Mouse (Mus musculus): Measurements from ENCODE around the gene Fam126b.
"Not testable (repeated sequence)": the region's sequence is repeated elsewhere in the genome, so short reads cannot be mapped to it uniquely, and the experiment has no call there.

Gene Fam126b

DNA sequence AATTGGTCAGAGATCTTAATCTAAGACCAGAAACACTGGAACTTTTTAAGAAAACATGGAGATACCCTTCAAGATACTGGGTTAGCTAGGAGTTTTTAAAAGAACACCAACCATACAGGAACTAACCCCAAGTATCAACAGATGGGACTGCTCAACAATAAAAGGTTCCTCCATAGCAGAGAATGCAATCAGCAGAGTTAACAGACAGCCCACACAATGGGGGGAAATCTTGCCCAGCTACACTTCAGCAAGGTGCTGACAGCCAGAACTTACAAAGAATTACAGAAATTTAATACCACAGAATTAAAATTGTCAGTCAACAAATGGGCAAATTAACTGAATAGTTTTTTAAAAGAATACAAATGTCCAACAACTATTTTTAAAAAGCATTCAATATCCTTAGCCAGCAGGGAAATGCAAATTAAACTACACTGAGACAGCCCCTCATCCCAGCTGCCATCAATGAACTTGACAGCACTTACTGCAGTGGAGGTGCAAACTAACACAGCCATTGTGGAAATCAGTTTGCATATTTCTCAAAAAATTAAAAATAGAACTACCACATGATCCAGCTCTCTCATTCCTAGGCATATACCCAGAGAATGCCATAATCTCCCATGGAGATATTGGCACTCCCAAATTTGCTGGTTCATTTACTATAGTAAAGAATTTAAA, 17.5 kb downstream of the Fam126b start:
- no peak for DNase-seq (ENCODE audit: low spot score in 2 of 2)

GRCm38 (mm10) chr1:58566621-58567020, 19.5 kb downstream of the Fam126b start:
- DNase-seq (ENCODE audit: low spot score in 2 of 2), result no peak

GRCm38 (mm10) chr1:58564981-58565380, 21.1 kb downstream of the Fam126b start:
- no peak for DNase-seq (ENCODE audit: low spot score in 2 of 2)

DNA sequence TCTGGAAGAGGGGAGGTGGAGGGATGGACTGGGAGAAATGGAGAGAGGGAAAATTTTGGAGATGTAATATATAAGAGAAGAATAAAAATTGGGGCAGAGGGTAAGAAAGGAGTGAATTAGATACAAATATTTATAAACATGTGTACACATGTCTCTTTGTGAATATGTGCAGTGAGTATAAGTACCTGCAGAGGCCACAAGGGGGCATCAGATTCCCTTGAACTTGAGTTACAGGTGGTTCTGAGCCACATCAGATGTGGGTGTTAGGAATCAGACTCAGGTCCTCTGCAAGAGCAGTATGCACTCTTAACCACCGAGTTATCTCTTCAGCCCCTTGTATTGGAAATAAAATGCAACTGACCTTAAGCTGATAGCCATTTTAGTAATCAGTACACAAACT, 23.7 kb downstream of the Fam126b start:
- peak; percentile 50 to 66 for DNase-seq (ENCODE audit: low spot score in 2 of 2)

- not testable (repeated sequence) for DNase-seq (ENCODE audit: low spot score in 2 of 2)
Measured at GRCm38 (mm10) chr1:58560370-58560769, 25.8 kb downstream of the Fam126b start.

GRCm38 (mm10) chr1:58541386-58541785, 44.7 kb downstream of the Fam126b start:
- DNase-seq (ENCODE audit: low spot score in 2 of 2), result no peak

DNA sequence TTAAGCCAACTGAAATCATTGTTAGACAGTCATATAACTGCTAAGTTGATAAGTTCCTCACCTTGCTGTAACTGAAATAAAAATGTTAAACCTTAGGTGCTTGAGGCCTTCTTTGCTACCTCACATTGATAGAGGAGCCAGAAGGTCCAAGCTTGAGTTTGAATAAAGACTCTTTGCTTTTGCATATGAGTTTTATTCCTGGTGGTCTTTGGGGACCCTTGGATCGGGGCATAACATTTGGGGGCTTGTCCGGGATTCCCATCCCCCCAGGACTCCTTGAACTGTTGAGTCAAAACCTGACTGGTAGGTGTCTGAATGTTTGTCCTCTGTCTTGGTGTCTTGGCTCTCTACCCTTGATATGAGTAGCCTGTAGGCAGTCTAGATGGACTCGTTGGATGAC, 78.9 kb downstream of the Fam126b start:
- no peak for DNase-seq (ENCODE audit: low spot score in 2 of 2)

DNA sequence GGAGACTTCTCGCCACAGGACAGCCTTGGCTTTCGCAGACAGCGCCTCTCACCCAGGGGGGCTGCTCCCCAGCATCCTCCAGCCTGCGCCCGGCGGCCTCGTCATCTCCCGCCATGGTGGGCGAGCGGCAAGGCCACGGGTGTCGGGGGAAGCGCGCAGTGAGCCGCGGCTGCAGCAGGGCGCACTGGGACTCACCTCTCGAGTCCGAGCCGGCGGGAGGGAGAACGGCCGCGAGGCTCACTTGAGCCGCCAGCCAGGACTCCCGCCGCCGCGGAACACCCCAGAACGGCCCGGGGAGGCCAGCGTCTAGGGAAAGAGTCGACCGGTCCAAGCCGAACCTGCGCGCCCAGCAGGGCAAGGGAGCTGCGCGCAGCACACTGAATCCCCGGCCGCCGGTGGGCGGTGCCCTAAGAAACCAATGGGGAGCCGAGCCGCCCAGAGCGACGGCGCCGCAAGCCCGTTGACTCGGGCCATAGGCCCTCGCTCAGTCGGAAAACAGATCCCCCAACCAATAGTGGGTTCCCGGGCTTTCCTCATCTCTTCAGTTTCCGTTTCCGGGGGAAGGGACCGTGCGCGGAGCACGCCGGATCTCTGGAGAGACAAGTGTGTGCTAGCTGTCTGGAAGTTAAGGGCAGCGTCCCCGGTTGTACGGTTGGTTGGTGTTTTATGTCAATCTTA, 81.4 kb downstream of the Fam126b start, which contains the start of gene Orc2:
Gene Orc2, minus strand, starts transcription at position 533 of the 678 bp plus-strand sequence.
- peak; percentile 80 to 88 for DNase-seq (ENCODE audit: low spot score in 2 of 2)

DNA sequence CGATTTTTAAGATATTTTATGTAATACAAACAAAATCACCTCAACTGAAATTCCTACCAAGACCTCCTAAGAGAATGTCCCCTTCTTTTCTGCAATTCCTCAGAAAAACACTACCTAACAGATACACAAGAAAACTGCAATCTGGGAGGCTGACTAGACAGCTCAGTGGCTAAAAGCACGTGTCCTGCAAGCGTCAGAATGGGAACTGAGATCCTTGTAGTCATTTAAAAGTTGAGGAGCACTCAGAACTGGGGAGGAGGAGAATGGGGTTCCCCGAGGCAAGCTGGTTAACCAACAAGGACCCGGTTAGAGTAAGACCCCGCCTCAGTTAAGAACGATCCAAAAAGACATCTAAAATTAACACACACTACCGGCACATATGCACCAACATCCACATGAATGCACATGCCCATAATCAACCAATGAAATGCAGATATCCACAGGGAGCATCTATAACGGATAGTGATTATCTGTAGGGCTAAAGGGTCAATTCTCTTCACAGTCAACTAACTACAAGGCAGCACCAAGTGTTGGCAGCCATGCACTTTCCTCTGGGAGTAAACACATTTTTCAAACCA, 82.2 kb downstream of the Fam126b start:
- no peak for DNase-seq (ENCODE audit: low spot score in 2 of 2)

- DNase-seq (ENCODE audit: low spot score in 2 of 2), result no peak
Measured at GRCm38 (mm10) chr1:58503134-58503533, 83.0 kb downstream of the Fam126b start.

GRCm38 (mm10) chr1:58498758-58499157, 87.4 kb downstream of the Fam126b start:
- no peak for DNase-seq (ENCODE audit: low spot score in 2 of 2)

- no peak for DNase-seq (ENCODE audit: low spot score in 2 of 2)
Measured at GRCm38 (mm10) chr1:58497678-58498077, 88.4 kb downstream of the Fam126b start.

DNA sequence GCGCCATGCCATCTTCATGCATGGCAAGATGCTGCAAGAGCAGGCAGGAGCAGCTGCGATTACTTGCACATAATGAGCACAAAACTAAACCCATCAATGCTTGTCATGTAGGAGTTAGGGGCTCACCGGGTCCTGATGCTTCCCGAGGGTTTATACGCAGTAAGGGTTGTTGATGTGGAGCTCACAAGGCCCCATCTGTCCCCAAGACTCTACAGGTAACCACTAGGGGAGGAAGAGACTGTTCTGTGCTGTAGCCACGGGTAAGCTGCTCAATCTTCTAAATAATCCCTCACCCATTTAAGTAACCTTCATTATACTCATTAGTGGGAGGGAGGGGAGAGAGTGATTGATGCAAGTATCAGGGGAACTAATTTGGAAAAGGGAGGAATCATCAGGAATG, 90.5 kb downstream of the Fam126b start:
- no peak for DNase-seq (ENCODE audit: low spot score in 2 of 2)

GRCm38 (mm10) chr1:58482647-58483046, 103.5 kb downstream of the Fam126b start:
- no peak for DNase-seq (ENCODE audit: low spot score in 2 of 2)

DNA sequence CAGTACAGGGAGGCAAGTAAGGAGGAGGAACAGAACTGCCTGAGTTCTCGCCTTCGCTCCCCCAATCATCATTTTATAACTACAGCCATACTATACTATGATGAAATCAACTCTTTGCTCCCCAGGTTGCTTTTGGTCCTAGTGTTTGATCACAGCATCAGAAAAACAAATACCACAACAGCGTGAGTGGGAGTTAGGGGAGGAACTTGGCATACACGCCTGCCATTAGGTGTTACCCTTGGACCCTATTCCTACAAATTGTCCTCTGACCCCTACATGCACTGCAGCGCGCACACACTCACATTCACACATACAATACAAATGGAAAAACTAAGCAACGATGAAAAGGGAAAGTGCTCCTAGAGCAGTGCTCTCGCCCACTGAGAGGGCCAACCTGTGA, 110.5 kb downstream of the Fam126b start:
- DNase-seq (ENCODE audit: low spot score in 2 of 2), result no peak

Measured in natural killer cell, adult 2 months (primary cell).